Mouse (Mus musculus) intestine, embryonic 15.5 days (tissue): ENCODE data around the gene Tmprss6. TPM values are rescaled to one million over a fixed set of nuclear protein-coding genes. Genes with fewer than 3 reads are reported as not detected.

Experiments
- ATAC-seq: fragments of 200-750 bp; cut with Nextera tagmentation; 2 replicates; pipeline ENCODE4 v1.8.0; 2017; ENCODE audit warnings: moderate TSS enrichment, moderate library complexity
- H3K27ac ChIP-seq: fragments of 300-500 bp; sonication (generic); 2 replicates; pipeline ENCODE4 v1.5.1; 2015; ENCODE audit warnings: mild to moderate bottlenecking, inconsistent platforms
- H3K27me3 ChIP-seq: fragments of 300-500 bp; sonication (generic); replicated peaks from 2 replicates; pipeline ENCODE4 v1.6.1; 2015; ENCODE audit warnings: inconsistent platforms
- H3K36me3 ChIP-seq: fragments of 300-500 bp; sonication (generic); 2 replicates; pipeline ENCODE4 v1.6.1; 2015; ENCODE audit warnings: inconsistent platforms
- H3K4me1 ChIP-seq: fragments of 300-500 bp; sonication (generic); replicated peaks from 2 replicates; pipeline ENCODE4 v1.6.1; 2015; ENCODE audit warnings: inconsistent platforms
- H3K4me2 ChIP-seq: fragments of 300-500 bp; sonication (generic); replicated peaks from 2 replicates; pipeline ENCODE4 v1.6.1; 2015; ENCODE audit warnings: mild to moderate bottlenecking, inconsistent platforms
- H3K4me3 ChIP-seq: fragments of 300-500 bp; sonication (generic); replicated peaks from 2 replicates; pipeline ENCODE4 v1.5.1; 2015; ENCODE audit warnings: inconsistent platforms
- H3K9ac ChIP-seq: fragments of 300-500 bp; sonication (generic); 2 replicates; pipeline ENCODE4 v1.6.1; 2015; ENCODE audit warnings: inconsistent platforms
- H3K9me3 ChIP-seq: fragments of 300-500 bp; sonication (generic); 2 replicates; pipeline ENCODE4 v1.6.1; 2016; ENCODE audit warnings: inconsistent platforms
- WGBS: fragments of 180-500 bp; shearing (Covaris S2); methylation state at CpG from one replicate; pipeline ENCODE4 v1.1.7; 2015; 5-methylcytosine and 5-hydroxymethylcytosine counted together
- polyA plus RNA-seq: library from polyadenylated mRNA; unstranded; fragments of >200 nt; fragmentation: Nextera tagmentation; extraction: Ambion mirVana; gene quantifications from 2 replicates; pipeline ENCODE4 v1.2.1, GENCODE M21; 2015

Gene Tmprss6
- polyA plus RNA-seq, 1 experiment from 2014 or later, result 0.39 TPM

GRCm38 (mm10) chr15:78405517-78406211 lies 62.8 kb downstream of the Tmprss6 start, which contains the start of gene Tst:
Tst (minus strand) TSS chr15:78405907.
- Histone ChIP-seq H3K4me1 (peaks cover 44% of the 10 kb centered on the region), H3K4me2 (peak within 1 kb of the TSS; percentile 83), H3K27me3 (peaks cover 21% of the 10 kb centered on the region), H3K27ac (peak within 1 kb of the TSS; percentile 95), H3K9me3 (no peaks in the 10 kb centered on the region), H3K4me3 (peak within 1 kb of the TSS; percentile 72), H3K9ac (peak within 1 kb of the TSS; percentile 76), H3K36me3 (no peaks in the 10 kb centered on the region)
- peak; percentile 83 for ATAC-seq
- 2% methylated on average over 34 of the region's 34 CpGs for WGBS

DNA sequence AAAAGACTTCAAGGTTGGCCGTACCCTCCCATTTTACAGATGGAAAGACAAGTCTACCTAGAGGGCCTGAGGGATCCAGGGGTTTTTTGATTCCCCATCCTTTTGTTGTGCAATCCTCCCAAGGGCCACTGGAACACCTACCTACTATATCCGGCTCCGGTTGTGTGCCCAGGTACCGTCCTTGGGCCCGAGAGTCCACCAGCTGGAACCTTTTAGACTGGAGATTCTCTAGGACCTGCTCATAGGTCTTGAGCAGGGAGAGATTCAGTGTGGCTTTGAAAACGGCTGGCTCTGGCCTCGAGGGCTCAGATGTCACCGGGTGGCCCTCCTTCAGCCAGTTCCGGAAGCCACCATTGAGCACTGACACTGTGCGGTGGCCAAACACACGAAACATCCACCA lies 63.3 kb downstream of the Tmprss6 start:
- peaks cover 42% of the 10 kb centered on the region for H3K4me1 ChIP-seq
- H3K27ac ChIP-seq, result peak overlapping the region; percentile 95; the same call in 1 of the 2 replicates
- peak overlapping the region; percentile 72 for H3K4me3 ChIP-seq
- H3K4me2 ChIP-seq, result peak overlapping the region; percentile 83
- H3K9ac ChIP-seq, result peak overlapping the region; percentile 47; the same call in 1 of the 2 replicates
- peaks cover 15% of the 10 kb centered on the region for H3K27me3 ChIP-seq
- no peaks in the 10 kb centered on the region for H3K36me3 ChIP-seq
- no peaks in the 10 kb centered on the region for H3K9me3 ChIP-seq
- no peak for ATAC-seq
- 54% methylated on average over 11 of the region's 11 CpGs for WGBS

- Histone ChIP-seq H3K27me3 (peaks cover 5% of the 10 kb centered on the region), H3K27ac (peak overlapping the region; percentile 48; the same call in 1 of the 2 replicates), H3K9ac (no peak overlapping the region), H3K4me2 (peak overlapping the region; percentile 30), H3K36me3 (no peaks in the 10 kb centered on the region), H3K9me3 (no peaks in the 10 kb centered on the region), H3K4me1 (peaks cover 35% of the 10 kb centered on the region), H3K4me3 (no peak overlapping the region)
- no peak for ATAC-seq
- 81% methylated on average over 1 of the region's 1 CpGs for WGBS
These were observed 64.5 kb downstream of the Tmprss6 start for GRCm38 (mm10) chr15:78403896-78404295.

- peaks cover 31% of the 10 kb centered on the region for H3K4me1 ChIP-seq
These were observed 65.1 kb downstream of the Tmprss6 start for GRCm38 (mm10) chr15:78403301-78403741.

DNA sequence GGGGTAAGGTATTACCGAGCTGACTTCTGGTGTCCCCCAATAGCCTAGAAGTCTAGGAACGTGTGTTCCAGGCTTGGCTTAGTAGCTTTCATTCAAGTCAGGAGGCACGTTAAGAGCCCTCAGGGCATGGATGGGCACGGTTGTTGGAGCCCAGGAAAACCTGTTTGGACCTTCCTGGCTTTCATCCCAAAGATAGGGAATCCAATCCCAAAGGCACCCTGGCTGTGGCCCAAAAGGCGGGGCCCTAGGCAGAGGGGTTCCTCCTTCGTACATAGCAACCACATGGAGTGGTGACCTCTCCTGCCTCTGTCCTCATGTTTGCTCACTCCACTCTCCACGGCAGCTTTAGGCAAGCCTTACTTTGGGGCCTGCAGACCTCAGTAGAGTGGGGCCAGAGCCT lies 66.0 kb downstream of the Tmprss6 start:
- WGBS, result 76% methylated on average over 7 of the region's 7 CpGs

More at GRCm38 (mm10) chr15:78403301-78403741, 65.1 kb downstream of the Tmprss6 start:
- H3K27ac ChIP-seq, result peak overlapping the region; percentile 48; the same call in 1 of the 2 replicates
- H3K9ac ChIP-seq, result no peak overlapping the region
- peaks cover 3% of the 10 kb centered on the region; the same call in 1 of the 2 replicates for H3K27me3 ChIP-seq
- no peak for ATAC-seq
- H3K36me3 ChIP-seq, result no peaks in the 10 kb centered on the region
- no peaks in the 10 kb centered on the region for H3K9me3 ChIP-seq
- H3K4me2 ChIP-seq, result peak overlapping the region; percentile 30
- no peak overlapping the region for H3K4me3 ChIP-seq
- 28% methylated on average over 3 of the region's 3 CpGs for WGBS

DNA sequence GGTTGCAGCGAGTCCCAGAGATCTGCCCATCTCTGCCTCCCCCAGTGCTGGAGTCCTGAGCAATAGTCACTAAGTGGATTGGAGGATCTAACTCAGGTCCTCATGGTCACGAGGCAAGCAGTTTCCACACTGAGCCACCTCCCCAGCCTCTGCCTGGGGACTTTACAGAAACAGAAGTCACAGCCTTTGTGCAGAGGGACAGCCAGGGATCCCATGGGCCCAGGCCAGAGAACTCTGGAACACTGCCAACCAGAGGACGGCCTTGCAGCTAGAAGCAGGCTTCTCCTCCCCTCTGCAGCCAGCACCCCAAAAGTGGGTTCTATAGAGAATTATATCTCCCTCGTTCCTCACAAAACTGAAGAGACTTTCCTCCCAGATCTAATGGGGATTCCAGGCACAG lies 66.5 kb downstream of the Tmprss6 start:
- 49% methylated on average over 4 of the region's 4 CpGs for WGBS

More for the DNA sequence above, 66.0 kb downstream of the Tmprss6 start:
- no peak overlapping the region for H3K27ac ChIP-seq
- no peak overlapping the region for H3K4me2 ChIP-seq
- no peaks in the 10 kb centered on the region for H3K9me3 ChIP-seq
- no peak for ATAC-seq
- no peak overlapping the region for H3K9ac ChIP-seq
- H3K36me3 ChIP-seq, result no peaks in the 10 kb centered on the region
- no peak overlapping the region for H3K4me3 ChIP-seq
- H3K27me3 ChIP-seq, result peaks cover 4% of the 10 kb centered on the region; the same call in 1 of the 2 replicates
- peaks cover 29% of the 10 kb centered on the region for H3K4me1 ChIP-seq

DNA sequence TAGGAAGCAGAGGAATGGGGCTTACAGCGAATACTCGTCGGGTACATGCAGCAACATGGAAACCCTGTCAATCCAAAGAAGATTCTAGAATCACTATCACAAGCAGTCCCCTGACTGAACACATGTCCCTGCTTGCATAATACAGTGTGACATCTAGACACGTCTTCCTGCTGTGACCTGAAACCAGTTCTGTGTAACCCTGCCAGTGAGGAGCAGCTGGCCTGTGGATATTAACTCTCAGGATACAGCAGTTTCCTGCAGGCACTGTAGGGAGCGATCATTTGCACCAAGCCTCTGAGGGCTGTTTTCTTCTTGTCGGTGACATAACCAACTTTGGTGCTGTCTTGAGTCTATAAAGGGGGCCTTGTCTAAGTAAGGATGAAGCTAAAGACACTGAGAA lies 67.1 kb downstream of the Tmprss6 start:
- Histone ChIP-seq H3K4me2 (no peak overlapping the region), H3K36me3 (no peaks in the 10 kb centered on the region), H3K9ac (no peak overlapping the region), H3K9me3 (no peaks in the 10 kb centered on the region), H3K4me1 (peaks cover 24% of the 10 kb centered on the region), H3K27me3 (peaks cover 4% of the 10 kb centered on the region; the same call in 1 of the 2 replicates), H3K27ac (no peak overlapping the region), H3K4me3 (no peak overlapping the region)
- WGBS, result 76% methylated on average over 6 of the region's 6 CpGs
- no peak for ATAC-seq

More for the DNA sequence above, 66.5 kb downstream of the Tmprss6 start:
- Histone ChIP-seq H3K4me3 (no peak overlapping the region), H3K4me1 (peaks cover 24% of the 10 kb centered on the region), H3K4me2 (no peak overlapping the region), H3K27ac (no peak overlapping the region), H3K27me3 (peaks cover 4% of the 10 kb centered on the region; the same call in 1 of the 2 replicates), H3K9me3 (no peaks in the 10 kb centered on the region), H3K9ac (no peak overlapping the region), H3K36me3 (no peaks in the 10 kb centered on the region)
- ATAC-seq, result no peak

DNA sequence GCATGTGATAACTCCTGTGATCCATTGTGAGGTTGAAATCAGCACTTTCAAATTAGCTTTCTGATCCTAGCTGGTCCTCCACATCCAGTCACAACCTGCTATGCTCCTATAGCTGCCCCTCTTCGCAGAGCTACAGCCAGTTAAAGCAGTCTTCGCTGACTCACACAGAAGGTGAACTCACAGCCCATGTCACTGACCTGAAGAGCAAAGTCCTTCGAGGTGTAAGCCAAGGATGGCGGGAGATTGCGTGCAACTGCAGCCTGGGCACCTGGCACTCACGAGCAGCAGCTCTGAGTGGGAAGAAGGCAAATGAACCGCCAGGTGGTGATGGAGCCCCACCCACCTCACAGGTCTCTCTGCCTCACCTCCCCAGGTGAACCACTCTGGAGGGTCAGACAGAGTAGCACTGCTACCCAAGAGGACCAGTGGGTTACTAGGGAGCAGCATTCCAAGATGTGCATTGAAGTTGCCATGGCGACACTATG lies 72.9 kb downstream of the Tmprss6 start, which contains the start of gene Tex33:
TSS of gene Tex33 (minus strand) at position 435 of the 485 bp plus-strand sequence.
- no peaks in the 10 kb centered on the region for H3K9me3 ChIP-seq

GRCm38 (mm10) chr15:78390855-78391254 lies 77.6 kb downstream of the Tmprss6 start:
- 78% methylated on average over 3 of the region's 3 CpGs for WGBS
- Histone ChIP-seq H3K9ac (no peak overlapping the region), H3K27ac (no peak overlapping the region), H3K4me3 (no peak overlapping the region), H3K27me3 (peaks cover 29% of the 10 kb centered on the region), H3K4me1 (no peaks in the 10 kb centered on the region), H3K36me3 (no peaks in the 10 kb centered on the region), H3K9me3 (no peaks in the 10 kb centered on the region), H3K4me2 (no peak overlapping the region)
- no peak for ATAC-seq

More for the DNA sequence above, 72.9 kb downstream of the Tmprss6 start, which contains the start of gene Tex33:
- 74% methylated on average over 8 of the region's 8 CpGs for WGBS
- Histone ChIP-seq H3K9ac (no peak within 1 kb of the TSS), H3K27ac (no peak within 1 kb of the TSS), H3K4me1 (no peaks in the 10 kb centered on the region), H3K27me3 (peaks cover 24% of the 10 kb centered on the region), H3K36me3 (no peaks in the 10 kb centered on the region), H3K4me3 (no peak within 1 kb of the TSS), H3K4me2 (no peak within 1 kb of the TSS)
- ATAC-seq, result no peak

Other genes with a start within 250 kb of the Tmprss6 start
- gene Ncf4, start 223.8 kb downstream of the Tmprss6 start, polyA plus RNA-seq, result 5.1 and 5.6 TPM in 2 replicates
- 0.38 and 0.48 TPM in 2 replicates for gene Csf2rb2, start 162.9 kb downstream of the Tmprss6 start, polyA plus RNA-seq
- gene Csf2rb, start 142.9 kb downstream of the Tmprss6 start, polyA plus RNA-seq, result 1.4 and 2.0 TPM in 2 replicates
- not detected in 2 replicates for gene Tex33, start 72.7 kb downstream of the Tmprss6 start, polyA plus RNA-seq
- gene Tst, start 62.7 kb downstream of the Tmprss6 start, polyA plus RNA-seq, result 33.4 and 45.0 TPM in 2 replicates
- 2.6 and 3.1 TPM in 2 replicates for gene Mpst, start 62.2 kb downstream of the Tmprss6 start, polyA plus RNA-seq
- 28.7 and 31.0 TPM in 2 replicates for gene Kctd17, start 40.1 kb downstream of the Tmprss6 start, polyA plus RNA-seq
- 1.2 and 1.4 TPM in 2 replicates for gene Il2rb, start 26.6 kb upstream of the Tmprss6 start, polyA plus RNA-seq
- gene C1qtnf6, start 62.8 kb upstream of the Tmprss6 start, polyA plus RNA-seq, result 22.0 and 22.3 TPM in 2 replicates
- 0.23 and 0.24 TPM in 2 replicates for gene Sstr3, start 76.1 kb upstream of the Tmprss6 start, polyA plus RNA-seq
- 15.7 and 21.4 TPM in 2 replicates for gene Rac2, start 104.1 kb upstream of the Tmprss6 start, polyA plus RNA-seq
- 8.0 and 8.2 TPM in 2 replicates for gene Cyth4, start 128.4 kb upstream of the Tmprss6 start, polyA plus RNA-seq